Mouse (Mus musculus) testis, adult 2 months (tissue): ENCODE measurements around the gene Adgrb3.

Experiments used
- CTCF ChIP-seq: fragments of 200-500 bp; IDR thresholded peaks from 2 replicates; pipeline ENCODE4 v1.5.1; 2012; ENCODE audit warnings: low read depth, mild to moderate bottlenecking, inconsistent platforms, low read length, moderate library complexity; ENCODE audit not compliant: control insufficient read depth, insufficient read depth, insufficient replicate concordance
- POLR2A ChIP-seq: fragments of 200-500 bp; IDR thresholded peaks from 2 replicates; pipeline ENCODE4 v1.6.1; 2012; ENCODE audit warnings: low read depth, mild to moderate bottlenecking, inconsistent platforms, low read length, moderate library complexity; ENCODE audit not compliant: control insufficient read depth

GRCm38 (mm10) chr1:25107500-25108101 lies 721.9 kb downstream of the Adgrb3 start:
- TF ChIP-seq CTCF (no peak), POLR2A (no peak)
